Mouse (Mus musculus): ENCODE measurements around the gene A4galt. TPM values are rescaled to one million over a fixed set of nuclear protein-coding genes. Genes with fewer than 3 reads are reported as not detected.

The A4galt gene
- polyA plus RNA-seq, 2 experiments = 2.7 to 2.9 TPM

DNA sequence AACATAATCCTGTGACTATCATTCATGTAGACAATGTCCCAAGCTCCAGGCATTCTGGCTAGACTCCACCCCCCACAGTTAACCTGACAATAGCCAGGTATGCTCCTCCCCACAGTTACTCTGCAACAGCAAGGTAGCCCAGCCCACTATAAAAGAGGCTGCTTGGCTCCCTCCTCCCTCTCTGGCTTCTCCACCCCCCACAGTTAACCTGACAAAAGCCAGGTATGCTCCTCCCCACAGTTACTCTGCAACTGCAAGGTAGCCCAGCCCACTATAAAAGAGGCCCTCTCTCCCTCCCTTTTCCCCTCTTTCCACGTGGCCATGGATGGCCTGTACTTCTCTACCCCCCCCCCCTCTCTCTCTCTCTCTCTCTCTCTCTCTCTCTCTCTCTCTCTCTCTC is 14.8 kb downstream of the A4galt start:
- no peak for ATAC-seq (ENCODE audit: low FRiP score, low read depth)
- Histone ChIP-seq H3K36me3 (ENCODE audit: control insufficient read depth, insufficient read depth, low read length) (no peaks in the 10 kb centered on the region), H3K9ac (ENCODE audit: low read depth, low read length, severe bottlenecking) (no peak overlapping the region), H3K27me3 (ENCODE audit: control insufficient read depth, insufficient read depth, low read length) (no peaks in the 10 kb centered on the region), H3K4me2 (replicated peaks; ENCODE audit: low read depth, low read length, severe bottlenecking) (no peak overlapping the region), H3K4me1 (ENCODE audit: control insufficient read depth, insufficient read depth, low read length) (no peaks in the 10 kb centered on the region), H3K9me3 (ENCODE audit: control insufficient read depth, low read length) (no peaks in the 10 kb centered on the region), H3K4me3 (replicated peaks; ENCODE audit: low read length) (no peak overlapping the region), H3K27ac (replicated peaks; ENCODE audit: low read depth, low read length) (no peak overlapping the region)
- DNase-seq (ENCODE audit: low spot score) = no peak
- WGBS = no CpG with 5 or more reads among the region's 1 CpGs
- TF ChIP-seq POLR2A (IDR thresholded peaks at IDR 0.05; ENCODE audit: borderline replicate concordance, extremely low read depth, insufficient read depth, insufficient read length) = no peak

DNA sequence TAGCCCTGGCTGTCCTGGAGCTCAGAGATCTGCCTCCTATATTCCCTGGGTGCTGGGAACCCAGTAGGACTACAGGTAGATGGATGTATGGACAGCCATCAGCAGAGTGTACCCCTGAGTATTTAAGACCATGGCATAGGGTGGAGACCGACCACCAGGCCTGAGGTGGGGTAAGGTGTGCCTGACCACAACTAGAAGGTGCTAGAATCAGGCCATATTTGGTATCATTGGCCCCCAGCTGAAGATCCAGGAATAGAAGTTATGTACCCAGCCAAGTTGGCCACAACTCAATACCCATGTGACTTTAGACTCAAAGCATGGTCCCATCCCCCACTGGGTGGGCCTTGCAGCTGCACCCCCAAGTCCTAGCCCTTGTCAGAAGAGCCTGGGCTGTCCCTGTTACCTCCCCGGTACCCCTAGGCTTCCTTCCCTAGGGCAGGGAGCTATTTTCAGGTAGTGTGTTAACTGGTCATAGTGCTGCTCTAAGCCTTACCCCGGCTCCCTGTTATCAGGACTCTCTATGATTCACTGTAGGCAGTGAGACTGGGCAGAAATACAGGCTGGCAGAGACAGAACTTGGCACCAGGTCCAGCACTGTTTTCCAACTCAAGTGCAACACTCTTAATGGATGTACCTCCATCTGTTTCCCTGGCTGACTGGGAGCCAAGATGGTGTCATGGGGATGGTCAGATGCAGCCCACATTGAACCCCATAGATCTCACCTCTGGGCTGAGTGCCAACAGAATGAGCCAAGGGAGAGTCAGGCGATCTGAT is 18.2 kb downstream of the A4galt start:
- Histone ChIP-seq H3K4me2 (replicated peaks; ENCODE audit: low read depth, low read length, severe bottlenecking) (no peak overlapping the region), H3K36me3 (ENCODE audit: control insufficient read depth, insufficient read depth, low read length) (no peaks in the 10 kb centered on the region), H3K27ac (replicated peaks; ENCODE audit: low read depth, low read length) (no peak overlapping the region), H3K4me3 (replicated peaks; ENCODE audit: low read length) (no peak overlapping the region), H3K27me3 (ENCODE audit: control insufficient read depth, insufficient read depth, low read length) (no peaks in the 10 kb centered on the region), H3K9me3 (ENCODE audit: control insufficient read depth, low read length) (no peaks in the 10 kb centered on the region), H3K4me1 (ENCODE audit: control insufficient read depth, insufficient read depth, low read length) (no peaks in the 10 kb centered on the region), H3K9ac (ENCODE audit: low read depth, low read length, severe bottlenecking) (no peak overlapping the region)
- no peak for DNase-seq (ENCODE audit: low spot score)
- WGBS = 91% methylated on average over 4 of the region's 4 CpGs
- no peak for TF ChIP-seq POLR2A (IDR thresholded peaks at IDR 0.05; ENCODE audit: borderline replicate concordance, extremely low read depth, insufficient read depth, insufficient read length)
- ATAC-seq (ENCODE audit: low FRiP score, low read depth) = no peak

DNA sequence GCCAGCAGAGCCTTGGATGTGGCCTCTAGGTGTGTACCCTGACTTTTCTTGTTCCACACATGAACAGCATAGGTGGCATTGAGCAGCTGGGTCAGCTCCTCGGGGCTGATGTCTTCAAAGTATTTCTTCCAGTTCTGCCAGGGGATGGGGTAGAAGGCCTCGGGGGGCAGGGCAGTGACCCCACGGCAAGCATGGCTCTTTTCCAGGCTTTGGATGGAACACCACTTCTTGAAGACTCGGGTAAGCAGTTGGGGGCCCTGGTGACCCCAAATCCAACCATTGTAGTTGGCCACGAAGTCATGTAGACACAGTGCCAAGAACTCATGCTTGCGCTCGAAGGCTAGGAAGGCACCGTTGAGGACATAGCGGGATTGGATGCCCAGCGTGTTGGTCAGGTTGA is 24.0 kb downstream of the A4galt start:
- TF ChIP-seq POLR2A (IDR thresholded peaks at IDR 0.05; ENCODE audit: borderline replicate concordance, extremely low read depth, insufficient read depth, insufficient read length) = no peak
- Histone ChIP-seq H3K36me3 (ENCODE audit: control insufficient read depth, insufficient read depth, low read length) (no peaks in the 10 kb centered on the region), H3K4me3 (replicated peaks; ENCODE audit: low read length) (no peak overlapping the region), H3K4me1 (ENCODE audit: control insufficient read depth, insufficient read depth, low read length) (peaks cover 25% of the 10 kb centered on the region), H3K4me2 (replicated peaks; ENCODE audit: low read depth, low read length, severe bottlenecking) (no peak overlapping the region), H3K27me3 (ENCODE audit: control insufficient read depth, insufficient read depth, low read length) (no peaks in the 10 kb centered on the region), H3K9me3 (ENCODE audit: control insufficient read depth, low read length) (no peaks in the 10 kb centered on the region), H3K27ac (replicated peaks; ENCODE audit: low read depth, low read length) (no peak overlapping the region), H3K9ac (ENCODE audit: low read depth, low read length, severe bottlenecking) (no peak overlapping the region)
- no peak for ATAC-seq (ENCODE audit: low FRiP score, low read depth)
- DNase-seq (ENCODE audit: low spot score) = no peak
- WGBS = 96% methylated on average over 10 of the region's 10 CpGs

DNA sequence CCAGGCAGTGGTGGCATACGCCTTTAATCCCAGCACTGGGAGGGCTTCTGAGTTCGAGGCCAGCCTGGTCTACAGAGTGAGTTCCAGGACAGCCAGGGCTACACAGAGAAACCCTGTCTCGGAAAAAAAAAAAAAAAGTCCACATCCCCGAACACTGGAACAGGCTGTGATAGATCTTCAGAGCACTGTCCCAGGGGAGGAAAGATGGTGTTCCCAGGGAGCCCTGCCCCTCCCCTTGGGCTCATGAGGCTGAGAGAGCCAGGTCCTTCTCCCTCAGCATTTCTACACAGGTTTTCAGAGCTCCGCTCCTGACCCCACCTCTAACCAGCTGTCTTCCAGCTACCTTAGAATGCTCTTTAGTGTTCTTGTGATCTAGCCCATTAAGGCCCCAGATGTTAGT is 24.7 kb downstream of the A4galt start:
- H3K4me1 ChIP-seq (ENCODE audit: control insufficient read depth, insufficient read depth, low read length) = peaks cover 26% of the 10 kb centered on the region
- no peak overlapping the region for H3K4me2 ChIP-seq (replicated peaks; ENCODE audit: low read depth, low read length, severe bottlenecking)
- 90% methylated on average over 5 of the region's 5 CpGs for WGBS
- TF ChIP-seq POLR2A (IDR thresholded peaks at IDR 0.05; ENCODE audit: borderline replicate concordance, extremely low read depth, insufficient read depth, insufficient read length) = no peak
- H3K9me3 ChIP-seq (ENCODE audit: control insufficient read depth, low read length) = no peaks in the 10 kb centered on the region
- H3K4me3 ChIP-seq (replicated peaks; ENCODE audit: low read length) = no peak overlapping the region
- H3K27ac ChIP-seq (replicated peaks; ENCODE audit: low read depth, low read length) = no peak overlapping the region
- H3K9ac ChIP-seq (ENCODE audit: low read depth, low read length, severe bottlenecking) = no peak overlapping the region
- no peak for ATAC-seq (ENCODE audit: low FRiP score, low read depth)
- no peak for DNase-seq (ENCODE audit: low spot score)
- no peaks in the 10 kb centered on the region for H3K27me3 ChIP-seq (ENCODE audit: control insufficient read depth, insufficient read depth, low read length)
- H3K36me3 ChIP-seq (ENCODE audit: control insufficient read depth, insufficient read depth, low read length) = no peaks in the 10 kb centered on the region

DNA sequence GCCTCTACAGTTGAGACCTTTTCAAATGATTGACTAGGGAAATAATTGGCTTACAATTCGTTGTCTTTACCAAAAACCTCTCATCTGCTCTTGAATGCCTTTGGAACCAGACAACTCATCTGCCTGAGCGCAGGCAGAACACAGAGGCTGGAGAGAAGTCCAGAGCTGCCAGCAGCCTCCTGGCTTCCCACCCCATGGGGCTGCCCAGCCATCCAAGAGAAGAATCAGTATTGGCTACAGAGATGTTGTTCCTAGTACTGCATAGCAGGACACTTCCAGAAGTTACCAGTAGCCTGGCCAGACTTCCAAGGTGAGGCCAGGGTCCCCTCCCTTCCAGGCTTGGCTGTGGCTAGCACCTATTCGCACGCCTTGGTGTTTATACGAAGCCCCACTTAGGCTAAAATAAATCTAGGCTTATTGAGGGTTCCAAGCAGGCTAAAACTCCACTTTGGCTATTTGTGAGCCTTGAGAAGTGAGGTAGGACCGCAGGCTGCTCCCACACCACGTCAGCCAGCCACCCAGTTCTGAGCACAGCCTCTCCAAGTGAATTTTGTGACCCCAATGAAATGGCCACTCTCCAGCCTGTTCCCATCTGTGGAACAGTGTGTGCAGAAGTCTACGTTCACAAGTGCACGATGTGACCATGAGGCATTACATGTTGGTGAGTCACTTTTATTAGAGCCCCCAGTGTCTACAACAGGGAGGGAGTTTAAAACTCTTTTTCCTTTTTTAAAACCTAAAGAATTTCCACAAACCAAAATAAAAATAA is 25.3 kb downstream of the A4galt start:
- peaks cover 26% of the 10 kb centered on the region for H3K4me1 ChIP-seq (ENCODE audit: control insufficient read depth, insufficient read depth, low read length)
- no peaks in the 10 kb centered on the region for H3K9me3 ChIP-seq (ENCODE audit: control insufficient read depth, low read length)
- H3K9ac ChIP-seq (ENCODE audit: low read depth, low read length, severe bottlenecking) = no peak overlapping the region
- 81% methylated on average over 9 of the region's 9 CpGs for WGBS
- no peaks in the 10 kb centered on the region for H3K27me3 ChIP-seq (ENCODE audit: control insufficient read depth, insufficient read depth, low read length)
- ATAC-seq (ENCODE audit: low FRiP score, low read depth) (no peak), DNase-seq (ENCODE audit: low spot score) (no peak)
- no peak overlapping the region for H3K4me3 ChIP-seq (replicated peaks; ENCODE audit: low read length)
- no peak for TF ChIP-seq POLR2A (IDR thresholded peaks at IDR 0.05; ENCODE audit: borderline replicate concordance, extremely low read depth, insufficient read depth, insufficient read length)
- no peak overlapping the region for H3K27ac ChIP-seq (replicated peaks; ENCODE audit: low read depth, low read length)
- no peaks in the 10 kb centered on the region for H3K36me3 ChIP-seq (ENCODE audit: control insufficient read depth, insufficient read depth, low read length)
- no peak overlapping the region for H3K4me2 ChIP-seq (replicated peaks; ENCODE audit: low read depth, low read length, severe bottlenecking)
